Mouse (Mus musculus): ENCODE measurements around the gene Ppp1r1c. TPM values are rescaled to one million over a fixed set of nuclear protein-coding genes. Genes with fewer than 3 reads are reported as not detected.
A peak's percentile ranks its signal among the peaks of the same experiment; 100 is the strongest.

Gene Ppp1r1c
- polyA plus RNA-seq, 1 experiment from 2014 or later = not detected

GRCm38 (mm10) chr2:79856874-79857273 lies 149.3 kb downstream of the Ppp1r1c start:
- H3K9ac ChIP-seq (ENCODE audit: low read depth, low read length) = no peak overlapping the region
- WGBS = 97% methylated on average over 1 of the region's 1 CpGs
- no peak overlapping the region for H3K27ac ChIP-seq (ENCODE audit: low read depth, low read length)
- H3K36me3 ChIP-seq (ENCODE audit: control insufficient read depth, insufficient read depth, low read length) = no peaks in the 10 kb centered on the region
- H3K4me1 ChIP-seq (ENCODE audit: control insufficient read depth, insufficient read depth, low read length) = no peaks in the 10 kb centered on the region
- no peaks in the 10 kb centered on the region for H3K27me3 ChIP-seq (ENCODE audit: control insufficient read depth, insufficient read depth, low read length)
- no peaks in the 10 kb centered on the region for H3K9me3 ChIP-seq (ENCODE audit: control insufficient read depth, low read length)
- no peak overlapping the region for H3K4me3 ChIP-seq (ENCODE audit: low read length)
- ATAC-seq (ENCODE audit: low FRiP score, low TSS enrichment) = no peak
- H3K4me2 ChIP-seq (replicated peaks; ENCODE audit: low read depth, low read length) = no peak overlapping the region

DNA sequence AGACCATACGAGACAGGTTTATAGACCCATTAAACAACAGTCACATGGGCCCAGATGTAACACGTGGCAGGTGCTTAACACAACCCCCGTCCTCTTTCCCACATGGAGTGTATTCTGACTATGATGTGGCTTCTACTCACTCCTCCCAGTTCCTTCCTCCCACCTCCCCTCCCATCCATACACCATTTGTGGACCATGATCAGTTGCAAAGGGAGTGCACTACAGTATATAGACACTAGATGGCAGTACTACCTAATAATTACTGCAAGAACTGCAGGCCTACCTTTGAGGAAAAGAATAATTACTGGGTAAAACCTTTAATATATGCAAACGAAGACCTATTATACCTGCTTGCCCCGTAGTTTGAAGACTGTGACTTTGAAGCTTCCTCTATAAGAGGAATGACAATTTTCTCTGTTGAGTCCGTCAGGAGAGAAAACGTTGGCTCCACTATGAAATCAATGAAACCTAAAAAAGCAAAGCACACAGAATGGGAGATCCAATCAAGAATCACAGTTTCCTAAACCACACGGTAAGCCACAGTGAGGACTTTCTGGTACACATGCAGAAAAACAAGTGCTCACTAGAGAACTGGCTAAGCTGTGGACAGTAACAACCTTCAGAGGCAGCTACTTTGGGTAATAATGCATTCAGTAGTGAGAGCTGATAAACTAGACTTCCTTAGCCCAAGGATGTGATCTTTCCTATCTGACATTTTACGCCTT lies 157.9 kb downstream of the Ppp1r1c start:
- Histone ChIP-seq H3K9me3 (ENCODE audit: control insufficient read depth, low read length) (no peaks in the 10 kb centered on the region), H3K4me3 (ENCODE audit: low read length) (no peak overlapping the region), H3K9ac (ENCODE audit: low read depth, low read length) (no peak overlapping the region), H3K27me3 (ENCODE audit: control insufficient read depth, insufficient read depth, low read length) (no peaks in the 10 kb centered on the region), H3K4me1 (ENCODE audit: control insufficient read depth, insufficient read depth, low read length) (no peaks in the 10 kb centered on the region), H3K36me3 (ENCODE audit: control insufficient read depth, insufficient read depth, low read length) (no peaks in the 10 kb centered on the region), H3K27ac (ENCODE audit: low read depth, low read length) (no peak overlapping the region), H3K4me2 (replicated peaks; ENCODE audit: low read depth, low read length) (no peak overlapping the region)
- 43% methylated on average over 9 of the region's 9 CpGs for WGBS
- ATAC-seq (ENCODE audit: low FRiP score, low TSS enrichment) = peak; percentile 80

Other genes starting within 250 kb of the Ppp1r1c start
- gene Itprid2, start 72.4 kb upstream of the Ppp1r1c start, polyA plus RNA-seq (2014; fragmentation: Nextera tagmentation; extraction: Ambion mirVana) = 11.4 and 26.5 TPM in 2 replicates